Mouse (Mus musculus): ENCODE data around the gene Chek2. TPM values are rescaled to one million over a fixed set of nuclear protein-coding genes. Genes with fewer than 3 reads are reported as not detected.

Chek2 gene
- polyA plus RNA-seq (2014; fragmentation: Nextera tagmentation; extraction: Ambion mirVana): 24.7 and 25.5 TPM in 2 replicates

DNA sequence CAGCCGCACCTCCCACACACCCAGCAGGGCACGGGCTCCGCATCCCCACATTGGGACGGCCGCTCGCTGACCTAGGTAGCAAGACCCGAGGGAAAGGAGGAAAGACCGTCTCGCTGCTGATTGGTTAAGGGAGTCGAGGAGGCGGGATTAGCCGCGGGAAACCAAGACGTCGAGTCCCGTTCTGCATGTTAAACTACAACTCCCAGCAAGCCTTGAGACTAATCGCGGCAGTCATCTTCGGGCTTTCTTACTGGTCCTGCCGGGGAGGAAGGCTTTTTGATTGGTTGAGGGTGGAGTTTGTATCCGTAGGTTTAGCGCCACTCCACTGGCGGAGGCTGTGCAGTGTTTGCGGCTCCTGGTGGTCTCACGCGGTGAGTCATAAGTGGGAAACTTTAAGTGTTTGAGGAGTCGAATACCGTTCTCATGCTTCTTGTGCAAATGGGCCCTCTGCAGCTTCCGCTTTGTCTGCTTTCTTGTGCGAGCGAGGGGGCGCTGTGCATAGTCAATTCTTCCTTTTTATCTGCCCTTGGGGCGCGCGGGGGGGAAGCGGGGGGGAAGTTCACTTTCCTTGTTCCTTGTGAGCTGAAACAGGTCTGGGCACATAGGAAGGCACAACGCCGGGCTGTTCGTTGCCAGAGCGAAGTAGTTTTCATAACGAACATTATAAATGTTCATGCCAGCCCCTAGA is at the start of gene Chek2, which contains the start of gene Hscb:
TSS of gene Chek2 (plus strand) at position 302 of the 688 bp plus-strand sequence.
TSS of gene Hscb (minus strand) at position 100 of the 688 bp plus-strand sequence.
- Histone ChIP-seq H3K36me3 (replicated peaks; ENCODE audit: control insufficient read depth, insufficient read depth, low read depth, low read length) (no peaks in the 10 kb centered on the region), H3K9me3 (replicated peaks; ENCODE audit: control insufficient read depth, low read length) (no peaks in the 10 kb centered on the region), H3K4me1 (ENCODE audit: control insufficient read depth, insufficient read depth, low read length) (no peaks in the 10 kb centered on the region), H3K4me2 (ENCODE audit: low read depth, low read length) (peak within 1 kb of the TSS; percentile 78), H3K4me3 (ENCODE audit: low read depth, low read length) (peak within 1 kb of the TSS; percentile 75), H3K9ac (replicated peaks; ENCODE audit: low read length) (peak within 1 kb of the TSS; percentile 81), H3K27me3 (ENCODE audit: control insufficient read depth, insufficient read depth, low read length) (no peaks in the 10 kb centered on the region), H3K27ac (replicated peaks; ENCODE audit: low read depth, low read length) (peak within 1 kb of the TSS; percentile 72)
- peak; percentile 99 for DNase-seq (ENCODE audit: low spot score)
- WGBS: under 1% methylated on average over 41 of the region's 41 CpGs
- ATAC-seq (replicated peaks; ENCODE audit: insufficient number of reproducible peaks, low FRiP score, low TSS enrichment, low read depth): peak; percentile 98

DNA sequence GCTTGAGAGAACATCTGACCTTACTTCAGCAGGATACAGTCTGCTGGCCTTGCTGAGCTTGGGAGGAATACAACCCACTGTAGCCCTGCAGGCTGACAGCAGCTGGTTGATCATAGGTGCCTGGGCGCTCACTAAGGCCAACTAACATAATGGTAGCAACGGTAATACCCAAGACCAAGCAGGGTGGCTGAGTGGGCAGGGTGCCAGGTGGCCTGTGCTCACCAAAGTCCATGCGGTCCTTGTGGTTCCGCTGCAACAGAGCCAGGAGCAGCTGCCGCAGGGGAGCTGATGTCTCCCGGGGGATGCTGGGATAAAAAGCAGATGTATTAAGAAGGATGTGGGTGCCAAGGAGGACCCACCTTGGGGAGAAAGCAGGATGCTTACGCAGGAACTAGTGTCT is 45.4 kb upstream of the Chek2 start:
- no peak overlapping the region for H3K4me2 ChIP-seq (ENCODE audit: low read depth, low read length)
- no peak overlapping the region for H3K27ac ChIP-seq (replicated peaks; ENCODE audit: low read depth, low read length)
- H3K27me3 ChIP-seq (ENCODE audit: control insufficient read depth, insufficient read depth, low read length): no peaks in the 10 kb centered on the region
- H3K9ac ChIP-seq (replicated peaks; ENCODE audit: low read length): no peak overlapping the region
- ATAC-seq (replicated peaks; ENCODE audit: insufficient number of reproducible peaks, low FRiP score, low TSS enrichment, low read depth) (no peak), DNase-seq (ENCODE audit: low spot score) (no peak)
- no peak overlapping the region for H3K4me3 ChIP-seq (ENCODE audit: low read depth, low read length)
- H3K4me1 ChIP-seq (ENCODE audit: control insufficient read depth, insufficient read depth, low read length): no peaks in the 10 kb centered on the region
- peaks cover 35% of the 10 kb centered on the region for H3K36me3 ChIP-seq (replicated peaks; ENCODE audit: control insufficient read depth, insufficient read depth, low read depth, low read length)
- H3K9me3 ChIP-seq (replicated peaks; ENCODE audit: control insufficient read depth, low read length): no peaks in the 10 kb centered on the region
- WGBS: 94% methylated on average over 7 of the region's 7 CpGs

DNA sequence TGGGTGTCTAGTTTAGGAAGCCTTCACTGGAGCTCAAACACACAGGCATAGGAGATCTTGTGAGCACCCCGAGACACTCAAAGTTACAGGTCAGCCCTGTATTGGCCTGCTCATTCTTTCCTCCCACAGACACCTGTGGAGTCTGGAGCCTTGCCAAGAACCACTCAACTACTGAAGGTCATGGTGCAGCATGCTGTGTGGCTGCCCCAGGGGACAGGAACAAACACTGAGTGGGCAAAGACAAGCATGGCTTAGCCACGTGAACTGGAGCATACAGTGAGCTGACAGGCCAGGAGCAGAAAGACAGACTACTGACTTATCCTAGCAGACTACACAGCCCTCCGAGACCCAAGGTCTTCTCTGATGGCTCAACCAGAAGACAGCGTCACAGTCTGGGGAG is 42.1 kb upstream of the Chek2 start:
- Histone ChIP-seq H3K9me3 (replicated peaks; ENCODE audit: control insufficient read depth, low read length) (no peaks in the 10 kb centered on the region), H3K27ac (replicated peaks; ENCODE audit: low read depth, low read length) (no peak overlapping the region), H3K9ac (replicated peaks; ENCODE audit: low read length) (no peak overlapping the region), H3K4me2 (ENCODE audit: low read depth, low read length) (no peak overlapping the region), H3K36me3 (replicated peaks; ENCODE audit: control insufficient read depth, insufficient read depth, low read depth, low read length) (peaks cover 19% of the 10 kb centered on the region), H3K4me3 (ENCODE audit: low read depth, low read length) (no peak overlapping the region), H3K4me1 (ENCODE audit: control insufficient read depth, insufficient read depth, low read length) (no peaks in the 10 kb centered on the region), H3K27me3 (ENCODE audit: control insufficient read depth, insufficient read depth, low read length) (no peaks in the 10 kb centered on the region)
- no peak for ATAC-seq (replicated peaks; ENCODE audit: insufficient number of reproducible peaks, low FRiP score, low TSS enrichment, low read depth)
- no peak for DNase-seq (ENCODE audit: low spot score)
- 90% methylated on average over 4 of the region's 4 CpGs for WGBS

DNA sequence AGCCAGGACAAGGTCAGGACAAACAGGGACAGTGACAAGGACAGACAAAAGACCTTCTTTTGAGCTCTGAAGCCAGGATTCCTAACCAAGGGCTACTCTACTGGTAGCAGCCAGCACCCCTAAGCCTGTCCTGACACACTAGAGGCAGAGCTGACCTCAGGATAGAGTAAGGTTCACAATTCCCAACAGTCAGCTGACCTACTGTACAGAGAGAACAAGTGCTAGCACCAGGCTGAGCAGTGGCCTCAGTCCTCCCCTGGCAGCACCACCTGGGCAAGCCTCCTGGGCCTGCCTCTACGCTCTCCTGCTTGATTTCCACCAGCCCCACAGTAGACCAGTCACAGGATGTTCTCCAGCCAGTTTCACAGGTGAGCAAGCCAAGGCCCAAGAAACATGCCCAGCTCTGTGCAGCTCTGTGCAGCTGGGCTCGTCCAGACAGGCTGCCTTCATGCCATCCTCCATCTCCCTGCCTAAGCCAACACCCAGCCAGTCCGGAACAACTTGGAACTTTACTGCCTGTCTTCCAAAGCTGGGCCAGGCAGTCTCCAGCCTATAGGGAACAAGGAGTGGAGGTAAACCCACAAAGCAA is 38.6 kb upstream of the Chek2 start:
- DNase-seq (ENCODE audit: low spot score) (no peak), ATAC-seq (replicated peaks; ENCODE audit: insufficient number of reproducible peaks, low FRiP score, low TSS enrichment, low read depth) (no peak)
- H3K27me3 ChIP-seq (ENCODE audit: control insufficient read depth, insufficient read depth, low read length): no peaks in the 10 kb centered on the region
- H3K4me2 ChIP-seq (ENCODE audit: low read depth, low read length): no peak overlapping the region
- WGBS: 81% methylated on average over 3 of the region's 3 CpGs
- peaks cover 9% of the 10 kb centered on the region for H3K36me3 ChIP-seq (replicated peaks; ENCODE audit: control insufficient read depth, insufficient read depth, low read depth, low read length)
- no peaks in the 10 kb centered on the region for H3K9me3 ChIP-seq (replicated peaks; ENCODE audit: control insufficient read depth, low read length)
- H3K27ac ChIP-seq (replicated peaks; ENCODE audit: low read depth, low read length): no peak overlapping the region
- H3K4me1 ChIP-seq (ENCODE audit: control insufficient read depth, insufficient read depth, low read length): no peaks in the 10 kb centered on the region
- no peak overlapping the region for H3K9ac ChIP-seq (replicated peaks; ENCODE audit: low read length)
- H3K4me3 ChIP-seq (ENCODE audit: low read depth, low read length): no peak overlapping the region

DNA sequence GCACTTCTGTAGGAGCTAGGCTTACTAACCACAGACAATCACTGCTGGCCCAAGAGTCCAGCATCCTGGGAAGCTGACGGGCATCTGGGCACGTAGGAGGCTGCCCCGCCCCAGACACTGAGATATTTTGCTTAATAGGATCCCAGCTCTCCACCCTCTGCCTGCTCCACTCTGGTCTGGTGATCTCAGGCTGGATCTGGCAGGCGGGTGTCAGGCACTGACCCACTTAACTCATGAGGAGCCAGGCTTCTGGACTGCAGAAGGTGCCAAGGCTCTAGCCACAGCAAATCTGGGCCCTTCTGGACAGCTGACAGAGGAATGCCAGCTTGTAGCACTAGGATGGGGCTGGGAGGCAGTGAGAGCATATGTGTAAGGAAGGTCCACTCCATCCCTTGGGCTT is 37.6 kb upstream of the Chek2 start:
- Histone ChIP-seq H3K27ac (replicated peaks; ENCODE audit: low read depth, low read length) (no peak overlapping the region), H3K4me2 (ENCODE audit: low read depth, low read length) (no peak overlapping the region), H3K9me3 (replicated peaks; ENCODE audit: control insufficient read depth, low read length) (no peaks in the 10 kb centered on the region), H3K4me1 (ENCODE audit: control insufficient read depth, insufficient read depth, low read length) (no peaks in the 10 kb centered on the region; the same call in 1 of the 2 replicates), H3K9ac (replicated peaks; ENCODE audit: low read length) (no peak overlapping the region), H3K4me3 (ENCODE audit: low read depth, low read length) (no peak overlapping the region), H3K27me3 (ENCODE audit: control insufficient read depth, insufficient read depth, low read length) (no peaks in the 10 kb centered on the region), H3K36me3 (replicated peaks; ENCODE audit: control insufficient read depth, insufficient read depth, low read depth, low read length) (peaks cover 8% of the 10 kb centered on the region)
- DNase-seq (ENCODE audit: low spot score): no peak
- ATAC-seq (replicated peaks; ENCODE audit: insufficient number of reproducible peaks, low FRiP score, low TSS enrichment, low read depth): no peak
- WGBS: 81% methylated on average over 4 of the region's 4 CpGs

DNA sequence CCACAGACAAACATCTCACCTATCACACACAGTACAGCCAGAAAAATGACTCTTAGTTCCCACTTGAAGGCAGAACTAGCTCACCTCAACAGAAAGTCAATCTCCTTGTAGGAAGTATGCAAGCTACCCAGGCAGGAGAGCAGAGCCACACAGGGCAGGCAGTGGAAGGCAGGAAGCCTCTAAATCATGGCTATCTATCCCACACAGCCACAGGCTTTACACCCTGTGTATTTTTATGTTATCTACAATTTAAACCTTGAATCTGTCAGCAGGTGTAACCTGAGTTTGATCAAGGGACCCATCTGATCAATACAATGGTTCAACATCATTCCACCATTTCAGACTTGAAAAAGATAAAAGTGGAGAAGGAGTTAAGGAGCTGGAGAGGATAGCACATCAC is 37.0 kb upstream of the Chek2 start:
- Histone ChIP-seq H3K9ac (replicated peaks; ENCODE audit: low read length) (no peak overlapping the region), H3K4me3 (ENCODE audit: low read depth, low read length) (no peak overlapping the region), H3K27me3 (ENCODE audit: control insufficient read depth, insufficient read depth, low read length) (no peaks in the 10 kb centered on the region), H3K4me2 (ENCODE audit: low read depth, low read length) (no peak overlapping the region), H3K9me3 (replicated peaks; ENCODE audit: control insufficient read depth, low read length) (no peaks in the 10 kb centered on the region), H3K4me1 (ENCODE audit: control insufficient read depth, insufficient read depth, low read length) (peaks cover 3% of the 10 kb centered on the region), H3K27ac (replicated peaks; ENCODE audit: low read depth, low read length) (no peak overlapping the region), H3K36me3 (replicated peaks; ENCODE audit: control insufficient read depth, insufficient read depth, low read depth, low read length) (peaks cover 5% of the 10 kb centered on the region)
- ATAC-seq (replicated peaks; ENCODE audit: insufficient number of reproducible peaks, low FRiP score, low TSS enrichment, low read depth) (no peak), DNase-seq (ENCODE audit: low spot score) (no peak)

DNA sequence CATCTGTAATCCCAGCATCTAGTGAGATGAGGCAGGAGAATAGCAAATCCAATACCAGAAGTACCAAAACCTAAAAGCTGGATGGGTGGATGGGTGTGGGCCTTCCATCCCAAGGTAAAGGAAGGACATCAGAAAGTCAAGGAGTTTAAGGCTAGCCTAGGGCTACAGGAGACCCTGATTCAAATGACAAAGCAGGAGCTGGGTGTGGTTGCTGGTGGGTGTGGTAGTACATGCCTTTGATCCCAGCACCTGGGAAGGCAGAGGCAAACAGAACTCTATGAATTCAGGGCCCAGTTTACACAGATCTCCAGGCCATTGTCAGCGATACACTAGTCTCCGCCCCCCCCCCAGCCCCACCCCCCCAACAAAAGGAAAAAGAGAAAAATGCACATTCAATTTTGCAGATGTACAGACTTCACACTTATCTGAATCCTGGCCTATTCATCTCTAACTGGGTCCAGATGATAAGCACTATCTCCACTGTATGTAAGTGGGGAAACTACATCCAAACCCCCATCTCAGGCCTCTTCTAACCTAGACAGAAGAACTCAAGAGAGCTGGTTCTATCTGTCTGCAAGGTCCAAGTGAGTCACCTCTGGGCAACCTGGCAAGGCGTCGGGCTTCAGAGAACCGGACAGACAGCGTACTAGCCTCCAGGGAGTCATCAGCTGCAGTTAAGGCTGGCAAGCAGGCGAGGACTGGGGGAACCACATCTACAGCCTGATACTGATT is 35.6 kb upstream of the Chek2 start:
- DNase-seq (ENCODE audit: low spot score) (no peak), ATAC-seq (replicated peaks; ENCODE audit: insufficient number of reproducible peaks, low FRiP score, low TSS enrichment, low read depth) (no peak)
- peaks cover 5% of the 10 kb centered on the region for H3K4me1 ChIP-seq (ENCODE audit: control insufficient read depth, insufficient read depth, low read length)
- no peaks in the 10 kb centered on the region for H3K27me3 ChIP-seq (ENCODE audit: control insufficient read depth, insufficient read depth, low read length)
- H3K9me3 ChIP-seq (replicated peaks; ENCODE audit: control insufficient read depth, low read length): no peaks in the 10 kb centered on the region
- no peak overlapping the region for H3K4me2 ChIP-seq (ENCODE audit: low read depth, low read length)
- H3K27ac ChIP-seq (replicated peaks; ENCODE audit: low read depth, low read length): no peak overlapping the region
- no peak overlapping the region for H3K4me3 ChIP-seq (ENCODE audit: low read depth, low read length)
- WGBS: 89% methylated on average over 7 of the region's 7 CpGs
- H3K9ac ChIP-seq (replicated peaks; ENCODE audit: low read length): no peak overlapping the region
- H3K36me3 ChIP-seq (replicated peaks; ENCODE audit: control insufficient read depth, insufficient read depth, low read depth, low read length): peaks cover 3% of the 10 kb centered on the region

DNA sequence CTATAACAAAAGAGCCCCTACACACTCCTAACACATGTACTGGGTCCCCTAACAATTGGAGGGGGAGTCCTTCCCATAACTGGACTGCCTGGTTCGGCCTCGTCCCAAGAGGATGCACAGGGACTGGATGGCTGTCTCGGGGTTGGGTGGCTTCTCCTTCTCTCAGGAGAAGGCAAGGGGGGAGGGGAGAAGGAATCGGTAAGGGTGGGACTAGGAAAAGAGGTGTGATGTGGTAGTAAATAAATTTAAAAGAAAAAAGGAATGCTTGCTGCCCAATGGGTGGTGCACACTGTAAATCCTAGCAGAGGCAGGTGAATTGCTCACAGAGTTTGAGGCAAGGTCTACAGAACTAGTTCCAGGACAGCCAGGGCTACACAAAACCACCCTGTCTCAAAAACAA is 33.6 kb upstream of the Chek2 start:
- H3K36me3 ChIP-seq (replicated peaks; ENCODE audit: control insufficient read depth, insufficient read depth, low read depth, low read length): peaks cover 3% of the 10 kb centered on the region; the same call in 1 of the 2 replicates
- H3K4me3 ChIP-seq (ENCODE audit: low read depth, low read length): no peak overlapping the region
- H3K9ac ChIP-seq (replicated peaks; ENCODE audit: low read length): no peak overlapping the region
- peaks cover 5% of the 10 kb centered on the region for H3K4me1 ChIP-seq (ENCODE audit: control insufficient read depth, insufficient read depth, low read length)
- no peak for ATAC-seq (replicated peaks; ENCODE audit: insufficient number of reproducible peaks, low FRiP score, low TSS enrichment, low read depth)
- H3K4me2 ChIP-seq (ENCODE audit: low read depth, low read length): no peak overlapping the region
- WGBS: 91% methylated on average over 4 of the region's 4 CpGs
- DNase-seq (ENCODE audit: low spot score): no peak
- H3K27ac ChIP-seq (replicated peaks; ENCODE audit: low read depth, low read length): no peak overlapping the region
- no peaks in the 10 kb centered on the region for H3K27me3 ChIP-seq (ENCODE audit: control insufficient read depth, insufficient read depth, low read length)
- no peaks in the 10 kb centered on the region for H3K9me3 ChIP-seq (replicated peaks; ENCODE audit: control insufficient read depth, low read length)

Data from embryonic facial prominence, embryonic 11.5 days (tissue).